Mouse (Mus musculus): ENCODE data around the gene Elovl7. TPM values are rescaled to one million over a fixed set of nuclear protein-coding genes. Genes with fewer than 3 reads are reported as not detected.

Gene Elovl7
- polyA plus RNA-seq, 1 experiment from 2014 or later, result 2.7 TPM

DNA sequence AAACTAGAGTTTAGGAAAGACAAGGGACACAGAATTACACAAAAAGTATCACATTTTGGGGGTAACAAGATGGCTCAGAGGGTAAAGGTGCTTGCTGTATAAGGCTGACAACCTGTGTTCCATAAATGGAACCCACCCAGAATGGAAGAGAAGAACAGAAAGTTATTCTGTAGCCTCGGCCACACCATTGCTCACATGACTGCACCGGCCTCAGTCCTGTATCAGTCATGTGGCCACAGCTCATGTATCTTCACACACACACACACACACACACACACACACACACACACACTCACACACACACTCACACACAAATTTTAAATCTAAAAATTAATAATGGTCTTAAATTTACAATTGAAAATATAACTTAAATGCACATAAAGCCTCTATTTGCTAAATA, 6.8 kb upstream of the Elovl7 start:
- Histone ChIP-seq H3K4me3 (no peak overlapping the region), H3K36me3 (no peaks in the 10 kb centered on the region), H3K27me3 (peaks cover 2% of the 10 kb centered on the region; the same call in 1 of the 2 replicates), H3K4me2 (no peak overlapping the region), H3K27ac (replicated peaks) (no peak overlapping the region), H3K9me3 (no peaks in the 10 kb centered on the region), H3K9ac (no peak overlapping the region), H3K4me1 (replicated peaks) (no peaks in the 10 kb centered on the region)
- no peak for ATAC-seq (ENCODE audit: low FRiP score, low read depth)
- 86% methylated on average over 2 of the region's 2 CpGs for WGBS

DNA sequence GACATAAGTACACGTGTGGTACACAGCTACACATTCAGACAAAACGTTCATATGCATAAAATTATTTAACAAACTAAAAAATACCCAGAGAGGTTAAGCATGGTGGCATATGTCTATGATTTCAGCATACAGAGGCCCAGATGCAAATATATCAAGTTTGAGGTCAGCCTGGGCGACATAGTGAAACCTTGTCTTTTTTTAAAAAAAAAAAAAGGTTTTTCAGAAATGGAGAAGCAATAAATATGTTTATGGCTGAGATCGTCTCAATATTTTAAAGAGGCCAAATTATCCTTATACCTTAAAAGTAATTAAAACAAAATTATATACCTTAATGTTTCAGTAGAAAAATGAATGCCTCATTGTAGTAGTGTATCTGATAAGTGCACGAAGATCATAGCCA, 6.1 kb upstream of the Elovl7 start:
- Histone ChIP-seq H3K27ac (replicated peaks) (no peak overlapping the region), H3K4me1 (replicated peaks) (no peaks in the 10 kb centered on the region), H3K36me3 (no peaks in the 10 kb centered on the region), H3K9ac (no peak overlapping the region), H3K9me3 (no peaks in the 10 kb centered on the region), H3K27me3 (peaks cover 6% of the 10 kb centered on the region; the same call in 1 of the 2 replicates), H3K4me3 (no peak overlapping the region), H3K4me2 (no peak overlapping the region)
- ATAC-seq (ENCODE audit: low FRiP score, low read depth), result no peak
- 72% methylated on average over 5 of the region's 5 CpGs for WGBS

DNA sequence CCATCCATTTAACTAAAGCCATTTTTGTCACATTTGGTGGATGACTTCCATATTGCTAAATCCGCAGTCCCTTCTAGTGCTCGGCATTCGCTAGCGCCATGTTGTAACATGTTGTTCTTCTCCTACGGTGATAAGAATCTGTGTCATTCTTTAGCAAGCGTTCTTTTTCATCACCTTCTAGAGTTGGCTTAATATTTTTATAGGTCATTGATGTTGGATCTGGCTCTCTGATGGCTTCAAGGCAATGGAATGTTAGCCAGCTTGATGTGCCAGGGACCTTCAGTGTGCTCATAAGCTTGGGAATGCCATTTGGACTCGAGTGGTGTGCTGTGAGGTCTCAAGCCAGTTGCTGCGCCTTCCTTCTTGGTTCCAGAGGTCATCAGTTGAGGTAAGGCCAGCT, 3.2 kb upstream of the Elovl7 start:
- H3K9me3 ChIP-seq, result no peaks in the 10 kb centered on the region

DNA sequence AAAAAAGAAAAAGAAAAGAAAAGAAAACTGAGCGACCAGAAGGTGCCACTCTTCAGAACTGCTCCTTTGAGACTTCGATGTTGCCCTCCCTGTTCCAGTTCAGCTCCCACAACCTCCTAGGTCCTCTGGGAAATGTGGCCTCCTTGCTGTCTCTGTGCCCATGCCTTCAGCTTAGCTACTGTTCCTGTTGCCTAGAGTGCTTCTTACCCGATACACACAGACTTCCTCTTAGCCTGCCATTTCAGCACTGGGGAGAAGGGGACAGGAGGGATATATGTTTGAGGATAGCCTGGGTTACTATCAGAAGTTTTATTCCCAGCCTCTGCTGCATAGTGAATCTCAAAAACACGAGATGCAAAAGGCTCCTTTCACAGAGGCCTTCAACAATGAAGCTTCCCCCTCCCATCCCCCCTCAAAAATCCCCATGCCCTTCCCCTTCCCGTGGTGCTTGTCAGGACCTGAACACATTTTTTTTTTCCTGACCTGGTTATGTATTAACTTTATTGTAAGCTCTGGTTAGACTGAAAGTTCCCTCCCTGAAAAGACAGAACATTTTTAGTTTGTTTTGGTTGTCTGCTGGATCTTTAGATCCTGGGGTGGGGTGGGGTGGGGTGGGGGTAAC, 1.7 kb upstream of the Elovl7 start:
- Histone ChIP-seq H3K9ac (no peak overlapping the region), H3K27ac (replicated peaks) (no peak overlapping the region), H3K27me3 (peaks cover 20% of the 10 kb centered on the region), H3K36me3 (no peaks in the 10 kb centered on the region), H3K4me3 (no peak overlapping the region), H3K4me2 (no peak overlapping the region), H3K9me3 (no peaks in the 10 kb centered on the region), H3K4me1 (replicated peaks) (peaks cover 19% of the 10 kb centered on the region; the same call in 1 of the 2 replicates)
- no peak for ATAC-seq (ENCODE audit: low FRiP score, low read depth)
- 39% methylated on average over 5 of the region's 5 CpGs for WGBS

More for the DNA sequence above, 3.2 kb upstream of the Elovl7 start:
- H3K4me2 ChIP-seq, result no peak overlapping the region
- H3K4me3 ChIP-seq, result no peak overlapping the region
- peaks cover 19% of the 10 kb centered on the region; the same call in 1 of the 2 replicates for H3K4me1 ChIP-seq (replicated peaks)
- no peak for ATAC-seq (ENCODE audit: low FRiP score, low read depth)
- no peaks in the 10 kb centered on the region for H3K36me3 ChIP-seq
- H3K9ac ChIP-seq, result no peak overlapping the region
- 97% methylated on average over 8 of the region's 8 CpGs for WGBS
- peaks cover 16% of the 10 kb centered on the region for H3K27me3 ChIP-seq
- H3K27ac ChIP-seq (replicated peaks), result no peak overlapping the region

DNA sequence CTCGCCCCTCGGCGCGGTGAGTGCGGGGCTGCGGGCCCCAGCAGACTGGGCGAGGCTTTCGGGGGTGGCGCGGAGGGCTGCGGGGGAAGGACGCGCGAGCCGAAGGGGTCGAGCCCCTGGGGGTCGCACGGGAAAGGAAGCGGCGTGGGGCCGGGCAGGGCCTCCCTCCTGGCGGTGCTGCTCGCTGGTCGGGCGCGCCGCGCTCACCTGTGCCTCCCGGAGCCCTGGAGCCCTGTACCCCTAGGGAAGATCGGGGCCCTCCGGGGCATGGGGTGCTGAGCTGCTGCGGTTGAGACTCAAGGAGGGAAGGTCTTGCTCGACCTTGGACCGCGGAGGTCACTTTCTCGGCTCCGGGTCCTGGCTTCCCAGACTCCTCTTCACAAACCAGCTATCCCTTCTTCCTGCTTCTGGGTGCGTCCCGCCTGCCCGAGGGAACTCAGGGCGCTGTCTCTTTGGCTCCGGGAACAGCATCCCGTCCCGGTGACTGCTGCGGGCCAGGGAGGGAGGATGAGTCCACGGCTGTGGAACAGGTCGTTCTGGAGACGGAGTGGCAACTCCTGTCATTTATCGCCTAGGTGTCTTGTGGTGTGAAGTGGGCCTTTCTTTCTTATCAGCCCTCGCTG, 392 bp downstream of the Elovl7 start:
- H3K27ac ChIP-seq (replicated peaks), result no peak overlapping the region
- under 1% methylated on average over 50 of the region's 50 CpGs for WGBS
- peak overlapping the region; percentile 71 for H3K9ac ChIP-seq
- ATAC-seq (ENCODE audit: low FRiP score, low read depth), result peak; percentile 85
- peak overlapping the region; percentile 83 for H3K4me3 ChIP-seq
- H3K4me1 ChIP-seq (replicated peaks), result peaks cover 19% of the 10 kb centered on the region; the same call in 1 of the 2 replicates
- no peaks in the 10 kb centered on the region for H3K9me3 ChIP-seq
- H3K4me2 ChIP-seq, result peak overlapping the region; percentile 100
- no peaks in the 10 kb centered on the region for H3K36me3 ChIP-seq
- H3K27me3 ChIP-seq, result peaks cover 23% of the 10 kb centered on the region

DNA sequence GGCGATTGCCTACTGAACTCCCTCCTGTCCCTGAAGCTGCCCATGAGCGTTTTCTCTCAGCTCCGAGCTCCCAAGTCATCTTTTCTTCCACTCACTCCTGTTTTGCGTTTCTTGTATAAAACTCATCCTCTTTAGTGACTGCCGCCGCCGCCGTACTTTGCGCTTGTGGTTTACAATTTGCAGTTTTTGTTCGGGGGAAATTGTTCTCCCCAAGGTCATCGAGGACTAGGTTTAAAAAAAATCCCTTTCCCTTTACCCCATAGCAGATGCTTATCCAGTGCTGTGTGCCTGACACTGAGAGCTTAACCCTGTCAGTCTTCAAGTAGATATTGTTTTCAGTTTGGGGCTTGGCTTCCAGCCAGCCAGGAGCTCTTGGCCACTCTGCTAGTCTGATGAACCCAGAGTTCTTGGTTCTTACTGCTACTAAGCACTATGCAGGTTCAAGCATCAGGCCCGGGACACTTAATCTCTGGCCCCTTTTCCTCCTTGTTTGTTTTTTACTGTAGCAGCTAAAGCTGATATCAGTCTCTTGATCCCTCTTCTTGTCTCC, 1.1 kb downstream of the Elovl7 start:
- Histone ChIP-seq H3K36me3 (no peaks in the 10 kb centered on the region), H3K4me3 (peak overlapping the region; percentile 83), H3K9me3 (no peaks in the 10 kb centered on the region), H3K4me1 (replicated peaks) (peaks cover 19% of the 10 kb centered on the region; the same call in 1 of the 2 replicates), H3K27ac (replicated peaks) (no peak overlapping the region), H3K4me2 (peak overlapping the region; percentile 100), H3K27me3 (peaks cover 23% of the 10 kb centered on the region), H3K9ac (peak overlapping the region; percentile 71)
- 4% methylated on average over 12 of the region's 12 CpGs for WGBS
- ATAC-seq (ENCODE audit: low FRiP score, low read depth), result no peak

DNA sequence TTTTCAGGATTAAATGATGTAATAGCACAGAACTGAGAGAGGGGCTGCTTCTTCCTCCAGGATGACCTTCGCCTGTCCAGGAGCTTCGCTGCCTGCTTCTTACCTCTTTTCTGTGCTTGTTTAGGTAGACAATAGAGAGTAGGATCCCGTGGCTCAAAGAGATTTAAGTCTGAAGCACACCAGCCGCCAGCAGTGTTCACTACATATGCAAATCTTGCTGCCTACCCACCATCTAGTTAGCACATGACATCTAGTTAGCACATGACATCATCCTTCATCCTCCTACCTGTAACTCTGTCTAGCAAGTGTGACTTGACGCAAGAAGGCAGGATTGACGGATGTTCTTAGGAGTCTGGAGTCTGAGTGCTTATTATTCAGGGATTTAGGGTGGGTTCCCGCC, 5.6 kb downstream of the Elovl7 start:
- H3K36me3 ChIP-seq, result no peaks in the 10 kb centered on the region
- no peaks in the 10 kb centered on the region for H3K9me3 ChIP-seq
- peaks cover 8% of the 10 kb centered on the region; the same call in 1 of the 2 replicates for H3K4me1 ChIP-seq (replicated peaks)
- WGBS, result 65% methylated on average over 7 of the region's 7 CpGs
- no peak overlapping the region for H3K4me3 ChIP-seq
- no peak overlapping the region for H3K9ac ChIP-seq
- no peak overlapping the region for H3K27ac ChIP-seq (replicated peaks)
- ATAC-seq (ENCODE audit: low FRiP score, low read depth), result no peak
- no peak overlapping the region for H3K4me2 ChIP-seq
- H3K27me3 ChIP-seq, result peaks cover 13% of the 10 kb centered on the region

DNA sequence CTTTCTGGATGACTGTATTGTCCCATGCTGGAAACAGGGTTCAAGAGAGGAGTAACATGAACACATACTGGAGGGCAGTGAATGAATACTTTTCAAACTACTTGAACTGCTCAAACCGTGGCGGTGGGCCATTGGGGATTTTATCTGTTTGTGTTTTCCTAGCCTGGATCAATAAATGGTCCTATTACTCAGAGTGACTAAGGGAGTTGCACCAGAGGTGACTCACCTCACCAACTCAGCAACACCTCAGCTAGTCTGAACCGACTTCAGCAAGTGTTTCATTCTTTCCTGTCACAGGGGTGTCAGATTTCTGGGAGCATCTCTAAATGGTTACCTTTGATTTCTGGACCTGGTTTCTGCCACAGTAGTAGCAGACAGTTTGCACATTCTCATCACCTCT, 15.0 kb downstream of the Elovl7 start:
- H3K4me3 ChIP-seq, result no peak overlapping the region
- H3K36me3 ChIP-seq, result no peaks in the 10 kb centered on the region
- no peaks in the 10 kb centered on the region for H3K9me3 ChIP-seq
- H3K9ac ChIP-seq, result no peak overlapping the region
- ATAC-seq (ENCODE audit: low FRiP score, low read depth), result no peak
- no peaks in the 10 kb centered on the region for H3K4me1 ChIP-seq (replicated peaks)
- H3K4me2 ChIP-seq, result no peak overlapping the region
- WGBS, result 89% methylated on average over 3 of the region's 3 CpGs
- no peak overlapping the region for H3K27ac ChIP-seq (replicated peaks)
- H3K27me3 ChIP-seq, result no peaks in the 10 kb centered on the region

DNA sequence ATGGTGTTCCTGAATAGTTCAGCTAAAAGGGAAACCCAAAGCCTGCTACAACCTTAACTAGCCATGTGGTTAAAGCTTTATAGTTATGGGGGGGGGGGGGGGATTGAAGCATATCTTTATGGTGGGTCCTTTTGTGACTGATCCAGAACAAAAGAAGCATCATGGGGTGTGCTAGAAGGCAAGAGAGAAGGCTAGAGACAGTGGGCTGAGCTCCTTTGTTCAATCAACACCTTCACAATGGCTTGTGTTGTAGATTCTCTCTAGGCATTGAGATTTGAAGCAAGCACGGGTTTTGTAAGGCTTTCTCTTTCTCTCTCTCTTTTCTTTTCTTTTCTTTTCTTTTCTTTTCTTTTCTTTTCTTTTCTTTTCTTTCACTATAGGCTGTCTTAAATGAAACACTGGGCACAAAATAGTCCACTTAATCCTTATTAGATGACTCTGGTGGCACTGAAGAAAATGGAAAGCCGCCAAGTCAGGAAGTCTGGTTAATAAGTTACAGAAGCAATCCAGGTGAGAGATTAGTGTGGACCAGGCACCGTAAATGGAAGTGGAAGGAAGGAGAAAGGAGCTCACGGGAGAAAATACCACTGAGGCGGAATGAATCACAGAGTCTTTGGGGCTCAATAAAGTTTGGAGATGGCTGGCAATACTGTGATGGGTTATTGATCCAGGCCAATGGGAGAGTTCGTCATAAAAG, 15.6 kb downstream of the Elovl7 start:
- no peak overlapping the region for H3K4me3 ChIP-seq
- no peak overlapping the region for H3K4me2 ChIP-seq
- no peaks in the 10 kb centered on the region for H3K27me3 ChIP-seq
- H3K9me3 ChIP-seq, result no peaks in the 10 kb centered on the region
- H3K9ac ChIP-seq, result no peak overlapping the region
- H3K36me3 ChIP-seq, result no peaks in the 10 kb centered on the region
- H3K4me1 ChIP-seq (replicated peaks), result no peaks in the 10 kb centered on the region
- no peak for ATAC-seq (ENCODE audit: low FRiP score, low read depth)
- H3K27ac ChIP-seq (replicated peaks), result no peak overlapping the region
- 69% methylated on average over 6 of the region's 6 CpGs for WGBS

DNA sequence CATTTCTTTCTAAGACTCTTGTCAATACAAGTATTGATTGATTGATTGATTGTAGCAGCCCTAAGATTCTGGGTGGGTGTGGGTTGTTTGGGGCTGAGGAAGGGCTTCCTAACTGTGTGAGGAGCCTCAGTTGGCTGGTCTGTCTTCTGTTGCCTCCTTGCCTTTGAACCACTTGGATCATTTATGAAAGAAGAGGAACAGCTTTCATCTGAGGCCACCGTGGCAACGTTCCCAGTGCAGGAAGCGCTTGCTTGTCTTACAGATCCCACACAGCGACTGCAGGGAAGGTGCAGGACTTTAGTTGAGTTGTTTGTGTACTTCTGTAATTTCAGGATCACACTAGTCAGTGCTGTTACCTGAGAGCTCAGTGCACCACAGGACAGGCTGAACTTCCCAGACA, 25.8 kb downstream of the Elovl7 start:
- no peak for ATAC-seq (ENCODE audit: low FRiP score, low read depth)
- H3K36me3 ChIP-seq, result no peaks in the 10 kb centered on the region
- 73% methylated on average over 4 of the region's 4 CpGs for WGBS

DNA sequence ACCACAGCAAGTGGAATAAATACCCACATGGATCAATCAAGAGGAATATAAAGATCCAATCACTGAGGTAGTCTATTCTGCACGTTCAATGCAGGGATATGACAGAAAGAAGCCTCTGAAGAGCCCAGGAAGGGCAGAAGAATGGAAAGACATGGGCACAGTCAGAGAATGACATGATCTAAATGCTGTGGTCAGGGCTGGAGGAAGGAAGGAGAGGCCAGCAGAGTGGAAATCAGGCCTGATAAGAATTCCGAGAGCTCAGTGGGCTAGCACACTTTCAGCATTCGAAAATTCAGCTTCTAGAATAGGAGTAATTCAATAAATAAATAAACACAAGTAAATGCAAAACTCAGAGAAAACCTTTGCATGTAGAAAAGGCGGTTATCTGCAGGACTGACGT, 27.5 kb downstream of the Elovl7 start:
- no peaks in the 10 kb centered on the region for H3K27me3 ChIP-seq
- no peak overlapping the region for H3K4me3 ChIP-seq
- H3K27ac ChIP-seq (replicated peaks), result no peak overlapping the region
- WGBS, result 79% methylated on average over 5 of the region's 5 CpGs
- H3K4me2 ChIP-seq, result no peak overlapping the region
- H3K36me3 ChIP-seq, result no peaks in the 10 kb centered on the region
- no peak overlapping the region for H3K9ac ChIP-seq
- H3K9me3 ChIP-seq, result no peaks in the 10 kb centered on the region
- ATAC-seq (ENCODE audit: low FRiP score, low read depth), result no peak
- 0 out of 2 replicates have a peak, but pooled peaks cover 4% of the 10 kb centered on the region for H3K4me1 ChIP-seq (replicated peaks)

More for the DNA sequence above, 25.8 kb downstream of the Elovl7 start:
- no peaks in the 10 kb centered on the region for H3K27me3 ChIP-seq
- H3K4me2 ChIP-seq, result no peak overlapping the region
- 0 out of 2 replicates have a peak, but pooled peaks cover 4% of the 10 kb centered on the region for H3K4me1 ChIP-seq (replicated peaks)
- H3K4me3 ChIP-seq, result no peak overlapping the region
- H3K9ac ChIP-seq, result no peak overlapping the region
- H3K27ac ChIP-seq (replicated peaks), result no peak overlapping the region
- H3K9me3 ChIP-seq, result no peaks in the 10 kb centered on the region

Measured in hindbrain, embryonic 15.5 days (tissue).